Mouse (Mus musculus): ENCODE data around the gene Sgsm2. TPM values are rescaled to one million over a fixed set of nuclear protein-coding genes. Genes with fewer than 3 reads are reported as not detected.
A peak's percentile ranks its signal among the peaks of the same experiment; 100 is the strongest.

The Sgsm2 gene
- polyA plus RNA-seq, 1 experiment from 2014 or later, result 2.5 TPM

DNA sequence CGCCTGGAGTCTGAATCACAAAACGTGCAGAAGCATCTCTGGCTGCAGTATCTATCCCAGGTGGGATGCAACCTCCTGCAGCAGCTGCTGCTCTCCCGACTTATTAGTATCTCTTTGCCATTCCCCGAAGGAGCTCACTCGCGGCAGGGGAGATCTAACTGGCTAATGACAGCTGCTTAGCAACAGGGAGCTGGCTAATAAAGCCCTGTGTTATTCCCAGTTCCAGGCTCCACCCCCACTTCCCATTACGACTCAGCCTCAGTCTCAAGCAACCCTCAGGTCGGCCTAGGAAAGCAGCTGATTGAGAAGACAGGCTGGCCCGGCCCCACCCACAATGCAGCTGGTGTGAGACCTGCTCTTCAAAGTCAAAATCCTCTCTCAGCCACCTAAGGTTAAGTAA, 20.1 kb downstream of the Sgsm2 start:
- no peaks in the 10 kb centered on the region for H3K36me3 ChIP-seq (replicated peaks; ENCODE audit: control insufficient read depth, insufficient read depth, low read depth, low read length)
- no peak overlapping the region for H3K4me3 ChIP-seq (ENCODE audit: low read depth, low read length)
- H3K27ac ChIP-seq (replicated peaks; ENCODE audit: low read depth, low read length), result 0 out of 2 replicates have a peak overlapping the region, but pooled peaks have one; percentile 8
- no peaks in the 10 kb centered on the region for H3K27me3 ChIP-seq (ENCODE audit: control insufficient read depth, insufficient read depth, low read length)
- WGBS, result under 1% methylated on average over 9 of the region's 9 CpGs
- H3K9me3 ChIP-seq (replicated peaks; ENCODE audit: control insufficient read depth, low read length), result no peaks in the 10 kb centered on the region
- DNase-seq (ENCODE audit: low spot score) (peak; percentile 73), ATAC-seq (replicated peaks; ENCODE audit: insufficient number of reproducible peaks, low FRiP score, low TSS enrichment, low read depth) (peak; percentile 84)
- H3K9ac ChIP-seq (replicated peaks; ENCODE audit: low read length), result no peak overlapping the region; the same call in 1 of the 2 replicates
- H3K4me1 ChIP-seq (ENCODE audit: control insufficient read depth, insufficient read depth, low read length), result 0 out of 2 replicates have a peak, but pooled peaks cover 3% of the 10 kb centered on the region
- no peak overlapping the region for H3K4me2 ChIP-seq (ENCODE audit: low read depth, low read length)

DNA sequence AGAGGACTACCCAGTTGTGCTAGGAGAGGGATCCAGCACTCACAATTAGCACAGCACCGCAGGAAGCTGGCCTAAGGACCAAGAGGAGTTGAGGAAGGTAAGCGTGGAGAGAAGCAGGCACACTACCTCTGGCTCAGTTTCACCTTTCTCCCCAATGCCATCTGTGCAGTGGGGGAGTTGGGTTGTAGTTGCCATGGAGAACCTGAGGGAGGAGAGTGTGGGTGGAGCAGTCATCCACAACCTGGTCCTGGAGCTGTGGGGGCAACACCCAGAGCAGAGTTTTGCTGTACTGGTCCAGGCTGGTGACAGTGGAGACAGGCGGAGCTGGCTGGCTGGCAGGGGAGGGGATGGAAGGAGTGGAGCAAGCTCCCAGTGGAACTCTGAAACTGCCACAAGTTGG, 22.2 kb downstream of the Sgsm2 start:
- no peak for ATAC-seq (replicated peaks; ENCODE audit: insufficient number of reproducible peaks, low FRiP score, low TSS enrichment, low read depth)
- H3K9ac ChIP-seq (replicated peaks; ENCODE audit: low read length), result no peak overlapping the region
- H3K27ac ChIP-seq (replicated peaks; ENCODE audit: low read depth, low read length), result no peak overlapping the region
- no peaks in the 10 kb centered on the region for H3K27me3 ChIP-seq (ENCODE audit: control insufficient read depth, insufficient read depth, low read length)
- 60% methylated on average over 3 of the region's 3 CpGs for WGBS
- H3K4me2 ChIP-seq (ENCODE audit: low read depth, low read length), result no peak overlapping the region
- H3K4me1 ChIP-seq (ENCODE audit: control insufficient read depth, insufficient read depth, low read length), result 0 out of 2 replicates have a peak, but pooled peaks cover 3% of the 10 kb centered on the region
- DNase-seq (ENCODE audit: low spot score), result no peak
- no peaks in the 10 kb centered on the region for H3K9me3 ChIP-seq (replicated peaks; ENCODE audit: control insufficient read depth, low read length)
- no peaks in the 10 kb centered on the region for H3K36me3 ChIP-seq (replicated peaks; ENCODE audit: control insufficient read depth, insufficient read depth, low read depth, low read length)
- no peak overlapping the region for H3K4me3 ChIP-seq (ENCODE audit: low read depth, low read length)

DNA sequence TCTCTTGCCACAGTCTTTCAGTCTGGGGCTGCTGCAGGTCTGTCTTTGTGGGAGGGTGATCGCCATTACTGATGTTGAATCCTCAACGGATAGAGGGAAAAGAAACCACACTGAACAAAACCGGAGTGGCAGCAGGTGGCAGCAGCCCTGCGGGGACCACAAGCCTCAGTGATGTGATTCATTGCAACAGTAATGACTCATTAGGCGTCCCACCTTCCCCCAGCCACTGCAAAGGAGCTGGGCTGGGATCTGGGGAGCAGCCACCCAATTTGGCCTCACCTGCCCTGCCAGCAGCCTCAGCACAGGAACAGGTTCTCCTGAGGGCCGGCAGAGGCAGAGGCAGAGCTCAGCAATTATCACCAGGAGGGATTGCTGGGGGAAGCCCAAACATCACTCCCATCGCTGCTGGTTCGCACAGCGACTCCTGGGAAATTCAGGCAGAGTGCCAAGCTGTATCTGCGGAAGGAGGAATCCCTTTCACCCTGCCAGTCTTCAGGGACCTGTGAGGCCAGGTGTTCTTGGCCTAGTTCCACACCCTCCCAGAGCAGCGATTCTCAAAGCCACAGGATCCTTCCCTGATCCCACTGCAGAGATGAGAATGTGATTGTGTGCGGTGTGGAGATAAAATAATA, 25.8 kb downstream of the Sgsm2 start:
- Histone ChIP-seq H3K9ac (replicated peaks; ENCODE audit: low read length) (no peak overlapping the region), H3K4me1 (ENCODE audit: control insufficient read depth, insufficient read depth, low read length) (no peaks in the 10 kb centered on the region), H3K36me3 (replicated peaks; ENCODE audit: control insufficient read depth, insufficient read depth, low read depth, low read length) (no peaks in the 10 kb centered on the region), H3K27ac (replicated peaks; ENCODE audit: low read depth, low read length) (no peak overlapping the region), H3K4me2 (ENCODE audit: low read depth, low read length) (no peak overlapping the region), H3K9me3 (replicated peaks; ENCODE audit: control insufficient read depth, low read length) (no peaks in the 10 kb centered on the region), H3K27me3 (ENCODE audit: control insufficient read depth, insufficient read depth, low read length) (no peaks in the 10 kb centered on the region), H3K4me3 (ENCODE audit: low read depth, low read length) (no peak overlapping the region)
- DNase-seq (ENCODE audit: low spot score) (no peak), ATAC-seq (replicated peaks; ENCODE audit: insufficient number of reproducible peaks, low FRiP score, low TSS enrichment, low read depth) (no peak)
- WGBS, result 37% methylated on average over 12 of the region's 12 CpGs

GRCm38 (mm10) chr11:74870544-74870943, 26.3 kb downstream of the Sgsm2 start:
- no peak for ATAC-seq (replicated peaks; ENCODE audit: insufficient number of reproducible peaks, low FRiP score, low TSS enrichment, low read depth)
- 81% methylated on average over 4 of the region's 4 CpGs for WGBS
- no peak overlapping the region for H3K27ac ChIP-seq (replicated peaks; ENCODE audit: low read depth, low read length)

DNA sequence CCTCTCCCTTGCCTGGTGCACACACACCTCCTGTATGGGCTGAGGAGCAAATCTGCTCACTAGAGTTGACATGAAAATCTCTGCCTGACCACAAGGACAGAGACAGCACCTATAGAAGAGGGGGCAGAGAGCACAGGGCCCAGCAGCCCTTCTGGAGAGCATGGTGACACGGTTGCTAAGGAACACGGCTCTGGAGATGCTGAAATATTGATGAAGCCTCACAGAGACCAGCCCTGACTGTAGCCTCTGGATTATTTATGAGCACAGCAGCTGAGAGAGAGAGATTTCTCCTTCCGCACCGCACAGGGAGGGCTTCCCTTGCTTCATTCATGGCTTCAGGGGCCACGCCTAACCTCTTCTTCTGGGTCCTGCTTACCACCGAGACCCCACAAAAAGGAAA, 27.3 kb downstream of the Sgsm2 start:
- Histone ChIP-seq H3K4me3 (ENCODE audit: low read depth, low read length) (no peak overlapping the region), H3K27me3 (ENCODE audit: control insufficient read depth, insufficient read depth, low read length) (no peaks in the 10 kb centered on the region), H3K4me1 (ENCODE audit: control insufficient read depth, insufficient read depth, low read length) (no peaks in the 10 kb centered on the region), H3K27ac (replicated peaks; ENCODE audit: low read depth, low read length) (no peak overlapping the region), H3K36me3 (replicated peaks; ENCODE audit: control insufficient read depth, insufficient read depth, low read depth, low read length) (no peaks in the 10 kb centered on the region), H3K9me3 (replicated peaks; ENCODE audit: control insufficient read depth, low read length) (no peaks in the 10 kb centered on the region), H3K9ac (replicated peaks; ENCODE audit: low read length) (no peak overlapping the region), H3K4me2 (ENCODE audit: low read depth, low read length) (no peak overlapping the region)
- DNase-seq (ENCODE audit: low spot score) (no peak), ATAC-seq (replicated peaks; ENCODE audit: insufficient number of reproducible peaks, low FRiP score, low TSS enrichment, low read depth) (no peak)
- 86% methylated on average over 6 of the region's 6 CpGs for WGBS

More at GRCm38 (mm10) chr11:74870544-74870943, 26.3 kb downstream of the Sgsm2 start:
- Histone ChIP-seq H3K9ac (replicated peaks; ENCODE audit: low read length) (no peak overlapping the region), H3K4me1 (ENCODE audit: control insufficient read depth, insufficient read depth, low read length) (no peaks in the 10 kb centered on the region), H3K9me3 (replicated peaks; ENCODE audit: control insufficient read depth, low read length) (no peaks in the 10 kb centered on the region), H3K4me3 (ENCODE audit: low read depth, low read length) (no peak overlapping the region), H3K36me3 (replicated peaks; ENCODE audit: control insufficient read depth, insufficient read depth, low read depth, low read length) (no peaks in the 10 kb centered on the region), H3K4me2 (ENCODE audit: low read depth, low read length) (no peak overlapping the region), H3K27me3 (ENCODE audit: control insufficient read depth, insufficient read depth, low read length) (no peaks in the 10 kb centered on the region)
- DNase-seq (ENCODE audit: low spot score), result no peak

- no peak overlapping the region for H3K27ac ChIP-seq (replicated peaks; ENCODE audit: low read depth, low read length)
- ATAC-seq (replicated peaks; ENCODE audit: insufficient number of reproducible peaks, low FRiP score, low TSS enrichment, low read depth) (no peak), DNase-seq (ENCODE audit: low spot score) (no peak)
- H3K36me3 ChIP-seq (replicated peaks; ENCODE audit: control insufficient read depth, insufficient read depth, low read depth, low read length), result no peaks in the 10 kb centered on the region
- no peaks in the 10 kb centered on the region for H3K4me1 ChIP-seq (ENCODE audit: control insufficient read depth, insufficient read depth, low read length)
- H3K4me2 ChIP-seq (ENCODE audit: low read depth, low read length), result no peak overlapping the region
- H3K9ac ChIP-seq (replicated peaks; ENCODE audit: low read length), result no peak overlapping the region
- H3K9me3 ChIP-seq (replicated peaks; ENCODE audit: control insufficient read depth, low read length), result no peaks in the 10 kb centered on the region
- H3K27me3 ChIP-seq (ENCODE audit: control insufficient read depth, insufficient read depth, low read length), result no peaks in the 10 kb centered on the region
- no peak overlapping the region for H3K4me3 ChIP-seq (ENCODE audit: low read depth, low read length)
- WGBS, result 88% methylated on average over 13 of the region's 13 CpGs
These were observed 28.7 kb downstream of the Sgsm2 start for GRCm38 (mm10) chr11:74868046-74868760.

GRCm38 (mm10) chr11:74867181-74867580, 29.7 kb downstream of the Sgsm2 start:
- DNase-seq (ENCODE audit: low spot score), result no peak
- no peak overlapping the region for H3K4me3 ChIP-seq (ENCODE audit: low read depth, low read length)
- H3K9ac ChIP-seq (replicated peaks; ENCODE audit: low read length), result no peak overlapping the region
- no peak overlapping the region for H3K27ac ChIP-seq (replicated peaks; ENCODE audit: low read depth, low read length)
- H3K4me2 ChIP-seq (ENCODE audit: low read depth, low read length), result no peak overlapping the region
- WGBS, result 77% methylated on average over 2 of the region's 2 CpGs
- no peaks in the 10 kb centered on the region for H3K27me3 ChIP-seq (ENCODE audit: control insufficient read depth, insufficient read depth, low read length)
- ATAC-seq (replicated peaks; ENCODE audit: insufficient number of reproducible peaks, low FRiP score, low TSS enrichment, low read depth), result no peak
- no peaks in the 10 kb centered on the region for H3K9me3 ChIP-seq (replicated peaks; ENCODE audit: control insufficient read depth, low read length)
- no peaks in the 10 kb centered on the region for H3K36me3 ChIP-seq (replicated peaks; ENCODE audit: control insufficient read depth, insufficient read depth, low read depth, low read length)
- no peaks in the 10 kb centered on the region for H3K4me1 ChIP-seq (ENCODE audit: control insufficient read depth, insufficient read depth, low read length)

DNA sequence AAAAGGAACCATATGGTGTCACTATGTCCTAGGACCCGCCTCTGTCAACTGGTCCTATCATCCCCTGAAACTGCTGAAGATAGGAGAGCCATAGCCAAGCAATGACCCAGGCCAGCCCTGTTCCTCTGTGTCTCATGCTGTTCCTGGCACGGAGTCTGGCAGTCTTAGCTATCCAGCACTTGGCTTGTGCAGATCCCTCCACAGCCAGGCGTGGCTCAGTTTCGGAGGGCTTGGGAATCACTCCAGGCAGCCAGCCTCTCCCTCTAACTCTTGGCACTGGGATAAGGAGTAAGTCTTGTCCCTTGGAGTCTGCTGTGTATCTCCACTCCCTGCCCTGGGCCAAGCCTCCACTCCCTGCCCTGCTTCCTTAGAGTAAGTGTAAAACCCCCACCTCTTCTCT, 30.2 kb downstream of the Sgsm2 start:
- H3K4me2 ChIP-seq (ENCODE audit: low read depth, low read length), result no peak overlapping the region
- no peak for ATAC-seq (replicated peaks; ENCODE audit: insufficient number of reproducible peaks, low FRiP score, low TSS enrichment, low read depth)
- DNase-seq (ENCODE audit: low spot score), result no peak
- no peaks in the 10 kb centered on the region for H3K9me3 ChIP-seq (replicated peaks; ENCODE audit: control insufficient read depth, low read length)
- 85% methylated on average over 4 of the region's 4 CpGs for WGBS
- no peaks in the 10 kb centered on the region for H3K36me3 ChIP-seq (replicated peaks; ENCODE audit: control insufficient read depth, insufficient read depth, low read depth, low read length)
- no peak overlapping the region for H3K9ac ChIP-seq (replicated peaks; ENCODE audit: low read length)
- H3K4me1 ChIP-seq (ENCODE audit: control insufficient read depth, insufficient read depth, low read length), result no peaks in the 10 kb centered on the region
- H3K4me3 ChIP-seq (ENCODE audit: low read depth, low read length), result no peak overlapping the region
- no peaks in the 10 kb centered on the region for H3K27me3 ChIP-seq (ENCODE audit: control insufficient read depth, insufficient read depth, low read length)
- no peak overlapping the region for H3K27ac ChIP-seq (replicated peaks; ENCODE audit: low read depth, low read length)
